Mouse (Mus musculus) spleen, adult 18-20 months (tissue): ENCODE measurements at regions not wholly inside any gene's neighbourhood (a gene's known extent, or its start where the extent isn't known, plus 50 kb on each side); places are given as distances from the start of the nearest gene placed in this dataset.

Experiments
- DNase-seq, 2 experiments: peaks; one replicate each; pipeline ENCODE4 v3.0.0; 2022; ENCODE audit warnings: mixed read lengths in 2 of 2

DNA sequence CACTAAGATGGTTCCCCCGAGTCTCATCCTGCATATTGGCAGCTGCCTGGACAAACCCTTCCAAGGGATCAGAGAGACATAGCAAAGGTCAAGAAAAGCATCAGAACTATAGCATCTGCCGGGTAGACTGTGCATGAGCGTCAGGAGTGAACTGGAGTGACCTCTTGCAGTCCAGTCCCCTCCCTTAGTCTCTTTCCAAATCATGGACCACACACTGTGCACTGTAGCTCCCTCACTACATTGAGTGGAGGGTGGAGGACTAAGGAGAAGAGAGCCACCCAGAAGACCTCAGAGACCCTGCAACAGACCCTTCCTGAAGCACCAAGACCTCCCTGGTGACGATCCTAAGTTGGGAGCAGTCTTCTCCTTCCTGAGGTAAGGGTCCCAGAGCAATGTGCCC is 107.8 kb upstream of the Cd93 start:
- DNase-seq, result no peak

DNA sequence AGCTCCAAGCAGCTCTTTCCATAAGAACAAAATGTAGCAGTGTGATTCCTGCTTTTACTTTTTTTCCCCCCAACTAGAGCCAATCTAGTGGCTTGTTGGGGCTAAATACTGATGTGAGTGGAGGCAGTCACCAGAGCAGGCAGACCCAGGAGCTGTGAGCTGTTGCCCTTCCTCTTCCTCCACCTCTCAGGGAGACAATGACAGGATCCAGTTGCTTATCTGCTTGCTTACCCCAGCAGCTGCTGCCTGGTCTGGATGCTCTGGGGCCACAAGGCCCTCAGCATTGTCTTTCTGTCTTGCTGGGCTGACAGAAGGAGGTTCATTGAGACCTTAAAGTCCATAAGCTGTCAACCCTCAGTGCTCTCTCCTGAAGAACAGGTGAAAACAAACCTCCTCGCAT is 106.3 kb upstream of the Cd93 start:
- DNase-seq, result no peak

DNA sequence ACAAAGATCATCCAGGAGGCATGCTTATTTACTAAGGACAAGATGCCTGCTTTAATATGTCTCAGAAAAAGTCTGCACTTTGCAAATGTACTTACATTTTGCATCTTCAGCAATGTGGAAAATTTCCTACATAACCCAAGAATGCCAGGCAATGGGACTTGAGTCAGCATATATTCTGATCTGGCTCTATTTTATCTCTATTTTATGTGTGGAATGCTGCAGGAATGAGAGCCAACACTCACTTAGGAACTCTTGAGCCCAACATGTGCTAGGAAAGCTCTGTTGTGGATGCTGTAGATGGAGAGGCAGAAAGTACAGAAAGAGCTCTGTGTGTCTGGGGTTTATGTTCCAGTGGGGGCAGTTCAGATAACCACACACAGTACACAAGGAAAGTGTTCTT is 99.0 kb upstream of the Cd93 start:
- no peak for DNase-seq

DNA sequence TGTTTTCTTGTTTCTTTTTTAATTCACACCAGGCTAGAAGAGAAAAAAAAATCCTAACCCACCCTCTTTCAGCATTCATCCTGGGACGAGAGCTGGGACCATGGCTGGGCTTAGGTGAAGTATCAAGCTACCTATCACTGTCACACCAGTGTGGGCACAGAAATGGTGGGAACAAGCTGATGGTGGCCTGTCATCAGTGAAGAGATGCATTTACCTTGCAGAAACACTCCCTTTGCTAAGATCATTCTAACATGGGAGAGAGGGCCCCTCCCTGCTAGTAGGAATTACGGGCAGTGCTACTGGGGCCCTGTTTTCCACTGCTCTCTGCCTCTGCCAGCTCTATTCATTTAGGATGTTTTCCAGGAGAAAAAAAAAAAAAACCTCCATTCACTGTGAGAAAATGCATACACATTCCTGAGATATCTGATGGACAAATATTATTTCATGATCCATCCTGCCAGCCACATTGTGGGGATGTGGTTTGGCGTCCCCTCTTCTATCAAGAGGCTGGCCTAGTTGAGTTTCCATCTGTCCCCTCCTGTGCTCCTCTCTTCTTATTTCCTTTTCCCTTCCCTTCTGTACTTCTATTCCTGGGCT is 94.6 kb upstream of the Cd93 start:
- no peak for DNase-seq

DNA sequence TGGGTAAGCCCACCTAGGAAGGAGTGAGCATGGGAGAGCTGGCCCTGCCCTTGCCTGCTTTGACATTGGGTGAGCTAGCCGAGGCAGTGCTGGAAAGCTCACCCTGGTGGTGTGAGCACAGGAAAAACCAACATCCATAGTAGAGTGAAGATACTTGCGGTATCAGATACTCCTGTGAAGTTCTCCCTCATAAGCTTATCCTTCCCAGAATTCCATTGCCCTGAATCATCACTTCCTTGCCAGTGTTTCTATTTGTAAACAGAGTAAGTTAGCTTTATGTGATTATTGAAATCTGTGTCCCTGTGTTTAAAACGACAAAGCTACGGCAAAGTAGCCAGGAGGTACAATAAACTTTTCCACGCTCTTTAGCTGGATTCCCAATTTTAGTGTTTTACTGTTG is 93.9 kb upstream of the Cd93 start:
- DNase-seq, result no peak

DNA sequence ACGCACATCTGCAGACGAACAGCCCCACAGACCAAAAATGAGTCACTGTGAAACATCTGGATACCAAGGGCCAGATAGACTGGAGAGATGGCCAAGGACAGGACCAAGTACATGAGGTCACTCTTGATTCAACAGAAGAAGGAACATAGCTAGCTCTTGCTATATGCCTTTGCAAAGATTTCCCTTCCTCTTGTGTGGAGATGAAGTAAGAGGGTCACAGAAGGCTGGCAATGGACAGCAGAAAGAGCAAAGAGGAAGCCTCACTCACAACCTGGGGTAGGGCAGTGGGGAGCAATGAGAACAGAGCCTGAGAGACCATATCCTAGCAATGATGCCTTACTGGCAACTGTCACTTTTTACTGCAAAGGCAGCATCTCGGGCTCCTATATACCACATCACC is 93.2 kb upstream of the Cd93 start:
- no peak for DNase-seq

DNA sequence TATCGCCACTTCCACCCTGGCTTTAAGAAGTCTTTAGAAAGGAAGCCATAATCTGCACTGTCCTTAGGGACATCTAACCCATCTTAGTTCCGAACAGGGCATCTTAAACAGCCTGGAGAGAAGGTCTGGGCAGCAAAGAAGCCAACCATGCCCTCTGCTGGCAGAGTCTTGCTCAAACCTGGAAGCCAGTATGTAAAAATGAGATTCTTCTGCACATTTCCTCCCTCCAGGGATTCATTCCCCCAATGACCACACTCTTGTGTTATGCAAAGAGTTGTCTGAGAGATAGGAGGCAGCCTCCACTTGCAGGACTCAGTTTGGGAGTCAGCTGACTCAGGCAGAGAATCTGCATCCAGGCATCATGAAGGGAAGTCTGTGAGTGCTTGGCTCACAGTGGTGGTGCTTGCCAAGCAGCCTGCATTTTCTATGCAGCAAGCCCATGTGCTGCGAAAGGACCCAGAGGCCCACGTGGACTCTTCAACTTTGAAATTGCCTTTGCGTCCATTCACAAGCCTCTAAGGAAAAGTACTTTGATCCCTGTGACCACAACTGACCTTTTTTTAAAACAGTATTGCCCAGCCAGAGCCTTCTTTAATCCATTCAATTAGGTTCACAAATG is 92.3 kb upstream of the Cd93 start:
- peak in 1 of 2 experiments; percentile 47 for DNase-seq

DNA sequence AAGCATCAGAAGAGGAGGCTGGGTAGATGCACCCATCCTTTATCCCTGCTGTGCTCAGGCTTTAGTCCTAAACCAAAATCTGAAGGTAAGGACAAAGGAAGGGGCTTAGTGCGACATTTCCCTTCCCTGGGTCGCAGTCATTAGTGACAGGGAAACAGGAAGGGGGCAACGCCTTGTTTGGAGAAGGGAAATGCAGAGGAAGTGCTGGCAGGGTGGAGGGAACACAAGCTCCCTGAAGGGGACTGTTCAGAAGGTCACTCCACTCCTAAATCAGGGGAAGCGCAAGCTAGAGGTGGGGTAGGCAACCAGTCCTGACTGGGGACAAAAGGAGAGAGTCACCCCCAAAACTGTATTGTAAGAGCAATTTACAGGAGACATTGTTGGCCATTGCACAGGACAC is 88.7 kb upstream of the Cd93 start:
- no peak for DNase-seq

DNA sequence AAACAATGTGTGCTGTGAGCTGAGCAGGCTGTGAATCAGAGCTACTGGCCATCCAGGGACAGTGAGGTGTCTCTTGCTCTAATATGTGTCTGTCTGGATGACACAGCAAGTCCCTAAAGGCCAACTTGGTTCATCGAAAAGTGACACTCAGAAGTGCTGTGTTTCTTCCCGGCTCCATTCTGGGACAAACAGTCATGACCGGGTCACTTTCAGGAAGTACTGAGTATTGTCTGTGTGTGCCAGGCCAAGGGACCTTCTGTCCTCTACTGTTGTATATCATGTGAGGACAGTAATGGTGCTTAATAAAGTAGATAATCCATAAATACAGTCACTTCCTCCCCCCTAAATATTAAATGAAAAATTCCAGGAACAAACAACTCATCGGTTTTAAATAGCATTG is 87.2 kb upstream of the Cd93 start:
- DNase-seq, result no peak

DNA sequence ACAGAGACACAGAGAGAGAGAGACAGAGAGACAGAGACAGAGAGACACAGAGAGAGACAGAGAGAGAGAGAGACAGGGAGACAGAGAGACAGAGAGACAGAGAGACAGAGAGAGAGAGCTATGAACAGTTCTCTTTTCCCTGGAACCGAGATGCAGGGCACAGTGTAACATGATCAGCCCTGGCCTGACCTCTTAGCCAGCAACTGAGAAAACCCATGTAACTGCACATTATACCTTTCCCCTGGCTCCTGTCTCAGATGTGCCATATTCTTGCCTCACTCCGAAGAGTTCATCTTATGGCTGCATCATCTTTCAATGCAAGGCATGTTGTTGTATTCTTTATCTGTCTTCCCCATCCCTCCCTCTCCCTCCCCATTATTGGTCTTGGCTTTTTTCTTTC is 86.5 kb upstream of the Cd93 start:
- DNase-seq, result no peak

DNA sequence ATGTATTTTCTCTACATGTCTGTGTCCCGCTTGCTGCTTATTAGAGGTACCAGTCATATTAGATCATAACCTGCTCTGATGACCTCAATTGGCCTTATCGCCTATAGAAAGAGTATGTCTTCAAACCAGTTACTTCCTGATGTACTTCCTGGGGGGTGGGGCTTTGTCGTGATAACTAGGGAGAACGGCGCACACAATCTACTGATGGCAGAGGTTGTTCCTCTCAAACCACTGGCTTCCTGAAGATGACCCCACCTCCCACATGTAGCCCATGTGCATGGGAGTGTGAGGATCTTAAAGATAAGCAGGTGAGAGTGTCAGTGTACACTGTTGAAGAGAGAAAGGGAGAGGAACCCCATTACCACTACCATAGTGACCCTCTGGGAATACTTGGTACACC is 84.4 kb upstream of the Cd93 start:
- no peak for DNase-seq

DNA sequence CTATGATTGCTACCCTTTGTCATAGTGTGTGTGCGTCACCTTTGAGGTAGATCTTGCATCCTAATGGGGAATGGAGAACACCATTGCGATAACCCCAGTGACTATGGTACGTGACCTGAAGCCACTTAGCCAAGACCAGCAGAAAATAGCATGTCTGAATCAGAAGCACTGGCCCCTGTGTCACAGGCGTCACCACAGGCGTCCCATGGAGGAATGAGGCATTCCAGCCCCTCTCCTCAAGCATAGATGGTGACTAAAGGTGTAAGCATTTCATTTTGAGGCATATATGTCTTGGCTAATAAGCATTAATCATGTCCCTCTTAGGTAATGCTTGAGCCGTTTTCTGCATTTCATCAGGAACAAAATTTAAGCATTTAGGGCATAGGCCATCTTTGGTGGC is 82.1 kb upstream of the Cd93 start:
- DNase-seq, result no peak

DNA sequence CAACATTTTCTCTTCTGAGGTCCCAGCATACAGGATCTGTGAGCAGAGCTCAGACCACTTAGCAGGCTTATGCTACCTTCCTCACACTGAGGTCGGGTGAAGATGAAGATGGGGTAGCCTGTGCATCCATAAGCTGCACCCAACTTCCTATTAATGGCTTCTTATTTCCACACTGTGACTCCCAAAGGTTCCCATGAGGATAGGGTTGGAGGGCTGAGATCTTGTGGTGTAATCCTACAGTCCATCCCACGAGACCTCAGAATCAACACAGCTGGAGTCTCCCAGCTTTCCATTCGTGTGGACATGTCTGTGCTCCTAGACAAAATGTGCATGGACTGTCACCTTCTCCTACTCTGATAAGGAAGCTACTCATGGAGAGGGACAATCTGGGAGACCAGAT is 80.0 kb upstream of the Cd93 start:
- no peak for DNase-seq

DNA sequence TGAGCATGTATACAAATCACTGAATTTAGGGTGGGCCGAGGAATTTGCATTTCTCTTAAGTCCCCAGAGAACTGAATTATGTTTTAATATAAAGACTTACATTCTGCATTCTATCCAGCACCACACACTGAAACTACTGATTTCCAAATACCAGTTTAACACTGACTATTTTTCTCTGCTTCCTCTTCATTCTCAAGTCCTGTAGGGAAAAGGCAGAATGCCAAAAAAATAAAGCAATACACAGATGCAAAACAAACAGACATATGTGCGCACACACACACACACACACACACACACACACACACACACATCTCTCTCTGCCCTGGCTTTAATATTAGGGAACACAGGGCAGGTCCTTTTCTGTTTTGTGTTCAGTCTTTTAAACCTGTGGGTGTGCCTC is 79.6 kb upstream of the Cd93 start:
- DNase-seq, result no peak

DNA sequence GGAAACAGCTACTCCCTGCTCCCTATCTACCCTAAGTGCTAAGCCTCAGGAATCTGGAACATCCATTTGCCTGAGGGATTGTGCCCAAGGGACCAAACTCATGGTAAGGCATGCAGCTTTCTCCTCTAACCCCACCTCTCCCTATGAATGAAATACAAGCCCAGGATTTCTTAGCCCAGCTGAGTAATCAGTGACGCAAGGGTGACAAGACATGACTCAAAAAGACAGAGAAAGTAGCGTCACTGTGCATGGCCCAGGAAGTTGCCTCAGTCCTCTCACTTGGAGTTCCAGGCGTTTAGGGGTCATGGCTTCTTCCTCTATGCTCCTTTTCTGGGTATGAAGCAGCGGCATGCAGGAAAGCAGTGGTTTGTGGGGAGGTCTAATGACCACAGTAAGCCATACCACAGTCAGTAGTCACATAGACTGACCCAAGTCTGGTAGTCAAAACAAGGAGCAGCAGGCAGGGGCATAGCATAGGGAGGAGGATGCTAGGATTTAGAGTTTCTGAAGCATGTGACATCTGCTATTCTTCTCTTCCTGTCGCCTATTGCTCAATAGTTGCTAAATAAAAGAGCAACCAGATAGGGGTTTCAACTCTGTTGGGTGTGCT is 78.7 kb upstream of the Cd93 start:
- no peak for DNase-seq

DNA sequence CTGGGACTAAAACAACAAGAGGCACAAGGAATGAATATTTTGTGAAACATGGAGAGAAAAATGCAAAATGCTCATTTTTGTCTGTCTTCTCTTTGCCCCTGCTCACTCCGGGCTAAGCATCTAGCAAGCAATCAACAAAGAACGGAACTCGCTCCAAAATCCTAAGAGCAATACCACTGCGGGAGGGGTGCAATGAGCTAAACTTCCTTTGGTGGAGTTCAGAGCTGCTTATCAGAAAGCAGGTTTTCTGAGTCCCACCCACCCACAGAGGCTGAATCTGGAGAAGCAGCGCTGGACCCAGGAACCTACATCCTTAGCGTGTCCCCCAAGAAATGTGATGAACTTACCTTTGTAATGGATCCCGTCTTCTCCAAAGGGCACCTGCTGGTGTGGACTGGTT is 76.9 kb upstream of the Cd93 start:
- no peak for DNase-seq

DNA sequence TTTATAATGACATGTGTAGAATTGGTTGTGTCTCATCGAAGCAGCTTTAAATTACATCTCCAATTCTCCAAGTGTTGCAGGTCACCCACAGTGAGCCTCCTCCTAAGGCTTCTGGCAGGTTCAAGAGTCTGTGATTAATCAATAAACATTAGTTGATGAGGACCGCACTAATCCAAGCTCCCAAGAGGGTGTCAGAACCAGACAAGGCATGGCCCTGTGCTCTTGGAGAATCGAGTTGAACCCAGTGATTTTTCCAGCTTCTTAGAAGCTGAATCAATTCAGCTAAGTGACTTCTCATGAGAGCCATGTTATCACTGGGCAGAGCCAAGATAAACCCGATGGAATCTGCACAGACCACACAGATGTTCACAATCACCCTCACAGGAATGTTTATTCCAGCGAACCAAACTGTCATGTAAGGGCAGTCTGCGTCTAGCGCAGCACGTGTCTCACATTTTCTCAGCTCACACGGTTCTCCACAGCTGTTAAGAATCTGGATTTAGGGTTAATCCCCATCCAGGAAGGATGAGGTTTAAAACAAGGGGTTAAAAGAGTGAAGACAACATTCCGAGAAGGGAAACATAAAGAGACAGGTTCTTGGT is 76.4 kb upstream of the Cd93 start:
- DNase-seq, result no peak

DNA sequence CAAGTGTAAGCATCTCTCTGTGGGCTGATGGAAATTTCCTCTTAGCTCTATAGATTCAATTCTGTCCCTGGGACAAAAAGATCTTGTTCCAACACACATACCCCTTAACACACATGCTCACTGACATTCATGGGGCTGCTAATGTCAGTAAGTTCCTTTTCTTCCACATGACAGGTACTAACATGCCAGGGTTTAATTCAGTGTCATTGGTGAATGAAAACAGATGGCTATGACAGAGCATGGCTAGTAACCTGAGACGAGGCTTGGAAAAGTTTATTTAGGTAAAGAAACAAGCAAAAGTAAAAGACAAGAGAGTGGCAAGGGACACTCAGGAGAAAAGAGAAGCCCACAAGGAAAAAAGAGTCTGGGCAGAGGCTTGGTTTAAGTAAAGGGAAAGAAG is 74.5 kb upstream of the Cd93 start:
- DNase-seq, result no peak

DNA sequence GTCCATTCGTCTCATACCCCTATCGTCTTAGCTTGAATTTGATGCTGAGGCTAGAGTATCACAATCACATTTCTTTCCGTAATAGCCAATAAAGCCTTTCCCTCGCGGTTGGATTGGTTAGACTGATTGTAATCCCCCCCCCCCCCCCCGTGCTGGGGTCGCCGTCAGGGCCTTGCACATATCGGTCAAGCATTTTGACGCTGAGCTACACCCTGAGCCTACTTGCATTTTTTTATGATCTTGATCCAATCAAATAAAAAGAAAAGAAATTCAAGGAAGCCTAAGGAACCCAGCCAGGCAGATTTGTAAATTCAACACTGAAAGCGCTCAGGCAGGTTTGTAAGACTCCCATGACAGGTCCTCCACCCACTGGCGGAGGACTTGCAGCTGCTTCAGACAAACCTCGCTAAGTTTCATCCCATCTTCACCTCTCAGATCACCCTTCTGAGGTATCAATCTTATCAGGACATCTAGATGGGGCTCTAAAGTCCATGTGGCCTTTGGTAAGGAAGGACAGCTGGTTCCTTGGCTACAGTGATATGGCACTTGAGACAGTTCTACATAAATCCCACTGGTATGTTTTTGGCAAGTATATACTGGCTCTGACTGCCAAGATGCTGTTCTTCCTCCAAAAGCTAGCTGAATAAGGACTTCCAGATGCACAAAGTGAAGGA is 66.8 kb upstream of the Cd93 start:
- DNase-seq, result no peak

DNA sequence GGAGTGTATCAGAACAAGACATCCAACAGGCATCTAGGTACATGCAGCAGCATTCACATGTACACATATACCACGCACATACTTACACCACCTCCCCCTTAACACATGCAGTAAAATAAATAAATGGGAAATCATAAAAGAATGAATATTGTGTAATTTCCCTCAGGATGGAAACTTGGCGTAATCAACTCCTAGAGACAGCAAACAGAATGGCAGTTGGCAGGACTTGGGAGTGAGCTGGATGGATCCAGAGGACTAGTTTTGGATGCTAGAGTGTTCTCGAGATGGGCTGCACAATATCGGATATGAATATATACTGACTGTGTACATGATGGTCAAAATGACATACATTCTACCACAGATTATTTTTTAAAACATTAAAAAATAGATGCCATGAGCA is 66.0 kb upstream of the Cd93 start:
- DNase-seq, result no peak

DNA sequence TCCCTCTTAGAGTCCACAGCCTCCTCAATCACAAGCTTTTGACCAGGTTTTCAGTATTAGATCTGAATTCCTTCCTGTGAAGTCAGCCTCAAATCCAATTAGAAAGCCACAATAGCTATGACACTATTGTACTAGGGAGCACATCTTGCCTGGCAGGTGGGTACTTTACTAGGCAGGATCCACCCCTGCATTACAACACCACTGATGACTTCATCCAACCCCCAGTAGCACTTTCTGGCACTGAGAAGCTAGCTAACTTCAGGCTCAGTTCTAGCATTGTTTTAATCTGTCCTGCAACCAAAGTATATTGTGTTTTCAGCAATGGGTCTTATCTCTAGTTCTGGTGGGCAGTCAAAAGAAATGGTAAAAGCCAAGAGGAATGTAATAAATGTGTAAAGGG is 64.2 kb upstream of the Cd93 start:
- no peak for DNase-seq

DNA sequence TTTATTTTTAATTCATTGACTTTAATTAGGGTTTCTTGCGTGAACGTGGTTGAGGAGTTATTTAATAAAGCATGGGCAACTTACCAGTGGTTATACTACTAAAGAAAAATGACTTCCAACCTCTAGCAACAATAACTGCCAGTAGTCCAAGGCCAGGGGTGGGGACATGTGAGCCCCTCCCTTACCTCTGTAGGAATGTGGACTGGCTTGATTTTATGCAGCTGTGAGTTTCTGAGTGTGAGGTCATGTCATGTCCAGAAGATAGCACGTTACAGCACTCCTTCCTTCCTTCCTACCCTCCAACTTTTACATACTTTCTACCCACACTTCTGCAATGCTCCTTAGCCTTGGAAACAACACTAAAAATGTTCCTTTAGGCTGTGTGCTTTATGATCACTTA is 63.6 kb upstream of the Cd93 start:
- no peak for DNase-seq

DNA sequence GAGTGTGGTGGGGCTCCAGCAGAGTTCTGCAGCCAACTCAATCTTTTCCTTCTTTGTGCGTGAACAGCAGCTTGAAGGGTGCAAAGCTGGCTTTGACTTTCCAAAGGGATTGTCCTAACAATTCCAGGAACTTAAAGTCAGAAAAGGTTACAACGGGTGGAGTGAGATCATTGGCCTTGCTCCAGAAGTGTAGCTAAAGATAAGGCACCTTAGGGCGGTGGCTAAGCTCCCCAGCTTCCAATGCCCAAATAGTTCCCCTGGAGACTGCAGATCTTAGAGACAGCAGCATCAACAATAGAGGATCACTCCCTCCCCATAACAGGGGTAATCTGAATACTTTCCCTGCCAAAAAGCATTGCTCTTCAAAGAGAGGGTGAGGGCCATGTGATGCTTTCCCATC is 62.3 kb upstream of the Cd93 start:
- DNase-seq, result no peak
